Mouse (Mus musculus) heart, adult 2 months (tissue): ENCODE results near the gene Setd6. TPM values are rescaled to one million over a fixed set of nuclear protein-coding genes. Genes with fewer than 3 reads are reported as not detected.
A peak's percentile ranks its signal among the peaks of the same experiment; 100 is the strongest.

Experiments
- DNase-seq, 2 experiments: peaks; one replicate each; pipeline ENCODE4 v3.0.0; 2021
- H3K27ac ChIP-seq: fragments of 200-600 bp; 2 replicates; pipeline ENCODE4 v1.8.1; 2022
- H3K27me3 ChIP-seq: fragments of 200-500 bp; 2 replicates; pipeline ENCODE4 v1.6.1; 2012; ENCODE audit warnings: mild to moderate bottlenecking, low read length, inconsistent platforms, mixed read lengths; ENCODE audit not compliant: control insufficient read depth, insufficient read depth
- H3K36me3 ChIP-seq: fragments of 200-500 bp; 2 replicates; pipeline ENCODE4 v1.6.1; 2012; ENCODE audit warnings: low read length, inconsistent platforms; ENCODE audit not compliant: control insufficient read depth, insufficient read depth
- H3K4me1 ChIP-seq: fragments of 200-500 bp; 2 replicates; pipeline ENCODE4 v1.6.1; 2011; ENCODE audit warnings: low read length; ENCODE audit not compliant: control insufficient read depth, insufficient read depth
- H3K4me3 ChIP-seq: fragments of 200-600 bp; 2 replicates; pipeline ENCODE4 v1.8.1; 2022
- H3K79me2 ChIP-seq: fragments of 200-500 bp; replicated peaks from 2 replicates; pipeline ENCODE4 v1.6.1; 2012; ENCODE audit warnings: mild to moderate bottlenecking, inconsistent platforms, low read length, moderate library complexity, mixed read lengths; ENCODE audit not compliant: control insufficient read depth, insufficient read depth
- H3K9ac ChIP-seq: fragments of 200-500 bp; 2 replicates; pipeline ENCODE4 v1.6.1; 2012; ENCODE audit warnings: low read depth, mild to moderate bottlenecking, control low read depth, inconsistent platforms, low read length, mixed read lengths
- CTCF ChIP-seq: fragments of 200-600 bp; IDR thresholded peaks from 2 replicates; pipeline ENCODE4 v1.8.1; 2022; ENCODE audit warnings: antibody characterized with exemption, mild to moderate bottlenecking, moderate library complexity
- EP300 ChIP-seq: fragments of 200-500 bp; IDR thresholded peaks from 2 replicates; pipeline ENCODE4 v1.6.1; 2011; ENCODE audit warnings: low read depth, low read length, control low read depth; ENCODE audit not compliant: insufficient read depth
- POLR2A ChIP-seq: fragments of 200-500 bp; IDR thresholded peaks from 2 replicates; pipeline ENCODE4 v1.6.1; 2011; ENCODE audit warnings: mild to moderate bottlenecking, low read depth, low read length, control low read depth; ENCODE audit not compliant: insufficient read depth
- WGBS: fragments of 180-500 bp; shearing (Covaris S2); methylation state at CpG from one replicate; pipeline ENCODE4 v1.1.7; 2018; 5-methylcytosine and 5-hydroxymethylcytosine counted together
- intact Hi-C: fragments of 180-260 bp; cut with DNase I; formaldehyde crosslinking; loops from one replicate; pipeline ENCODE4 v1.15.1; 2025
- microRNA-seq, 2 experiments: library from miRNA; unstranded; fragments of <30 nt; microRNA quantifications; one replicate each; pipeline ENCODE4 v1.2.0; 2021
- polyA plus RNA-seq: library from polyadenylated mRNA; depleted of rRNA; stranded (reverse); fragments of >200 nt; gene quantifications from 2 replicates; pipeline ENCODE4 v1.2.3, GENCODE M21; 2012; rRNA removed
- total RNA-seq, 2 experiments: library from RNA; stranded (reverse); gene quantifications; 2 replicates each; pipeline ENCODE4 v1.2.3; 2021

The Setd6 gene
- total and polyA plus RNA-seq, 3 experiments, result 8.0 to 15.3 (median 14.3) TPM

DNA sequence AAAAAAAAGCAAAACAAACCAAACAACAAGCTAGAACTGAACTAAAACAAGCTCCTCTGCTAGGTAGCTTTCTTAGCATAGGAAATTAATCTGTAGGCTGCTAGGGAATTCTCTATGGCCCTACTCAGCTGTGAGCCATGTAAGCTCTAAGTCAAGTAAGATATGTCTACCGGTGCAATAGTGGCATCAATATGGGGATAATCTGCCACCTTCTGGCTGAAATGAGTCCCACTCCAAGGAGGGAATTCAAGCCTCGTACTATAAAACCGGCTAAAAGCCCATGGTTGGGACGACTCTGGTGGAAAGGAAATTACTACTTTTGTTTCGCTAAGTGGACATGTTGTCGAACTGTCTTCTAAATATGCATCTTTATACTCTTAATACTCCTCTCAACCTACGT, 22.9 kb downstream of the Setd6 start:
- no peak for DNase-seq
- no peak overlapping the region for H3K9ac ChIP-seq
- H3K79me2 ChIP-seq, result no peaks in the 10 kb centered on the region
- H3K4me1 ChIP-seq, result no peaks in the 10 kb centered on the region
- intact Hi-C loops, result no loop called here
- peaks cover 4% of the 10 kb centered on the region for H3K36me3 ChIP-seq
- TF ChIP-seq POLR2A (no peak), CTCF (peak; percentile 54)
- no peaks in the 10 kb centered on the region for H3K27me3 ChIP-seq
- WGBS, result 68% methylated on average over 7 of the region's 7 CpGs
- H3K4me3 ChIP-seq, result no peak overlapping the region
- H3K27ac ChIP-seq, result no peak overlapping the region

DNA sequence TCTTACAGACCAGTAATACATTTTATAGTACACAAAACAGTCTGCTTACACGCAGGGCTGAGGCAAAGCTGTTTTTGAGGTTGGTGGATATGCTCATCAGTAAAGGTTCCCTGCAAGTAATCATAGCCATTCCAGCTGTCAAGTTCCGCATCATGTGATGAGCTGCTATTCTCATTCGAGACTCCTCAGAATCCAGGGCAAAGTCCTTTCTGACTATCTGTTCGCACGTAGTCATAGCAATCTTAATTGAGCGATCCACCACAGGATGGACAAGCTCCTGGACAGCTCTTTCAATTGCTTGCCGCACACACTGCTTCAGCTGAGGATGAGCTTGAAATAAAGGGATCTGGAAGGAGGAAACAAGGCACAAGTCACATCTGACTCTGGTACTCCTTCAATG, 26.1 kb downstream of the Setd6 start:
- DNase-seq, result no peak
- H3K9ac ChIP-seq, result no peak overlapping the region
- WGBS, result 80% methylated on average over 7 of the region's 7 CpGs
- no peak for TF ChIP-seq POLR2A
- no peak for TF ChIP-seq EP300
- TF ChIP-seq CTCF, result no peak
- H3K36me3 ChIP-seq, result peaks cover 13% of the 10 kb centered on the region
- intact Hi-C loops, result no loop called here
- no peaks in the 10 kb centered on the region for H3K79me2 ChIP-seq
- no peaks in the 10 kb centered on the region for H3K4me1 ChIP-seq
- H3K27me3 ChIP-seq, result no peaks in the 10 kb centered on the region
- H3K27ac ChIP-seq, result no peak overlapping the region
- H3K4me3 ChIP-seq, result no peak overlapping the region

DNA sequence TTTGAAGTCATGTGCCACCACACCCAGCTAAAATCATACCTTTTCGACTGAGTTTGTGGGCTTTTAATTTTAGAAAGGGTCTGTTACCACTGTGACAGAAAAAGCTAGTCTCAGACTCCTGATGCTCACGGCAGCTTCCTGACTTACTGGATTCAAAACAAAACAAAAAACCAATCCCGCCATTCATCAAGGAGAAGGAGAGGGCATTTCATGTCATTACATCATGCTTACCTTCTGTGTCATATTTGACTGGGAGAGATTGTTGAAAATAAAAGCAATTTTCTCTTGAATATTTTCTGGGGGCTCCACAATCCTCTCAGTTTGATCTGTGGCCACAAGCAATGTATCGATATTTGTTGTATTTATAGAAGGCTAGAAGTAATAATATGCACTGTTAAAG, 32.3 kb downstream of the Setd6 start:
- H3K27ac ChIP-seq, result no peak overlapping the region
- no peak for TF ChIP-seq EP300
- no peak for TF ChIP-seq CTCF
- no peak for TF ChIP-seq POLR2A
- WGBS, result 86% methylated on average over 4 of the region's 4 CpGs
- intact Hi-C loops, result no loop called here
- H3K79me2 ChIP-seq, result no peaks in the 10 kb centered on the region
- peaks cover 17% of the 10 kb centered on the region for H3K36me3 ChIP-seq
- no peaks in the 10 kb centered on the region for H3K27me3 ChIP-seq
- H3K4me1 ChIP-seq, result no peaks in the 10 kb centered on the region
- H3K4me3 ChIP-seq, result no peak overlapping the region
- no peak for DNase-seq
- no peak overlapping the region for H3K9ac ChIP-seq

DNA sequence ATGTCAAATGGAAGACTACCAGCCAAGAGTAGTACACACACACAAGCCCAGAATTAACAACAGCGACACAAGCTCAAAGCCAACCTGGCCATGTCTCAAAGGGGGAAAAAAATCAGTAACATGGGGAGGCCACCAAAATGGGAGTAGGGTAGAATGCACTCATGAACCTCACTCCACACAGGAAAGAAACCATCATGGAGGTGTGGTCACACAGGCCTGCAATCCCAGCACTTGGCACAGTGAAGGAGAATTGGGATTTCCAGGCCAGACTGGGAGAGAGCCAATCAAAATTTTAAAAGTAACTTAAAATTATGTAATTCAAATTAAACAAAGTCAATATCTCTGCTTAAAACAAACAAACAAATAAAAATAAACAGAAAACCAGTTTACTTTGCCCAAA, 36.2 kb downstream of the Setd6 start:
- no peak for DNase-seq
- intact Hi-C loops, result no loop called here
- Histone ChIP-seq H3K4me1 (no peaks in the 10 kb centered on the region), H3K27ac (no peak overlapping the region), H3K27me3 (no peaks in the 10 kb centered on the region), H3K4me3 (no peak overlapping the region), H3K36me3 (peaks cover 9% of the 10 kb centered on the region), H3K79me2 (no peaks in the 10 kb centered on the region), H3K9ac (no peak overlapping the region)
- 100% methylated on average over 1 of the region's 1 CpGs for WGBS
- TF ChIP-seq CTCF (no peak), POLR2A (no peak), EP300 (no peak)

DNA sequence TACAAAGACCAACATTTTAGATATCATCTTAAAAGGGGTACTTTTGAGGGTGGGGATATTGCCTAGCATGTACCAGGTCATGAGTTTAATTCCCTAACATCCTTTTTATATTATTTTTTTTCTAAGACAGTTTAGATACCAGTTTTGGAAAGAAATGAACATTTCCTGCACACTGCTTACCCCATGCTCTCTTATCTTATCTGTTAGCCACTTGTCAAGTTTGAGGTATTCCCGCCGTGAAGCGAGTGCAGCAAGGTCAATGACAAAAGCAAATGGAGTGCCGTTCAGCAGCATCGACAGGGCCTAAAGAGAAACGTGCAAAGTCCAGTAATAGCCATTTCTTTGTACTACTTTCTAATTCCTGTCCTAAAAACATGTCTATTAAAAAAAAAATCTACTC, 44.6 kb downstream of the Setd6 start:
- no peak overlapping the region; the same call in 1 of the 2 replicates for H3K27ac ChIP-seq
- H3K79me2 ChIP-seq, result no peaks in the 10 kb centered on the region
- no peak overlapping the region for H3K4me3 ChIP-seq
- no peak overlapping the region for H3K9ac ChIP-seq
- intact Hi-C loops, result loop anchor here (5.0 to 10.0 kb wide), 2 partner anchors 38 to 154 kb away; no protein-coding TSS in a partner anchor
- no peaks in the 10 kb centered on the region for H3K27me3 ChIP-seq
- peaks cover 24% of the 10 kb centered on the region for H3K36me3 ChIP-seq
- 21% methylated on average over 6 of the region's 6 CpGs for WGBS
- no peak for DNase-seq
- H3K4me1 ChIP-seq, result no peaks in the 10 kb centered on the region
- TF ChIP-seq EP300 (no peak), POLR2A (no peak), CTCF (no peak)

DNA sequence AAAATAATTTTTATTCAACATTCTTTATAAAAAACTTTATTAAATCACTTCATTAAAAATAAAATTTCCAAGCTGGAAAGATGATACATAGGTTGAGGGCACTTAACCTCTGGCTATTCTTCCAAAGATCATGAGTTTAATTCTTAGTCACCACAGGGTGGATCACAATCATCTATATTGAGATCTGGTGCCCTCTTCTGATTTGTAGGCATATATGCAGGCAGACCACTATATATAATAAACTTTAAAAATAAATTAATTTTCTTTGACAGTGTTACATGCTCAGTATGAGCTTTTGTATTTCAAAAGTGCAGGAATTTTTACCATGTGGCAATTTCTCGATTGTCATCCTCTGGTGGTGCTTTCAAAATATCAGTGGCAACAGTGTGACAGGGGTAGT, 48.5 kb downstream of the Setd6 start:
- no peak for DNase-seq
- TF ChIP-seq CTCF (peak; percentile 68), POLR2A (no peak)
- Histone ChIP-seq H3K4me1 (no peaks in the 10 kb centered on the region), H3K36me3 (peaks cover 23% of the 10 kb centered on the region), H3K27me3 (no peaks in the 10 kb centered on the region), H3K79me2 (no peaks in the 10 kb centered on the region), H3K9ac (no peak overlapping the region), H3K27ac (no peak overlapping the region), H3K4me3 (no peak overlapping the region)
- WGBS, result 78% methylated on average over 1 of the region's 1 CpGs
- intact Hi-C loops, result loop anchor here (5.0 to 10.0 kb wide), 2 partner anchors 42 to 151 kb away; no protein-coding TSS in a partner anchor

Small RNA genes lying within 50 kb of the gene (microRNA-seq; reads per million reads assigned to microRNA genes)
- 0 to 2.8 reads per million in 2 experiments for gene Mir7073

Other genes with a start within 250 kb of the Setd6 start
- gene Csnk2a2, start 225.8 kb upstream of the Setd6 start, total RNA-seq, result 10 to 100 TPM; 28.6 to 31.0 TPM
- 11.0 and 20.6 TPM in 2 replicates for gene Csnk2a2, start 225.8 kb upstream of the Setd6 start, polyA plus RNA-seq
- gene Ccdc113, start 181.8 kb upstream of the Setd6 start, total RNA-seq, result not detected
- gene Ccdc113, start 181.8 kb upstream of the Setd6 start, polyA plus RNA-seq, result 0.14 TPM in 1 of 2 replicates, not detected in the other
- gene Prss54, start 139.5 kb upstream of the Setd6 start, total RNA-seq, result not detected
- gene Prss54, start 139.5 kb upstream of the Setd6 start, polyA plus RNA-seq, result not detected in 2 replicates
- 1 to 10 TPM; 1.2 to 1.3 TPM for gene Gins3, start 82.4 kb upstream of the Setd6 start, total RNA-seq
- 0.47 and 0.94 TPM in 2 replicates for gene Gins3, start 82.4 kb upstream of the Setd6 start, polyA plus RNA-seq
- gene Ndrg4, start 38.9 kb upstream of the Setd6 start, total RNA-seq, result 100 to 1,000 TPM; 147 to 152 TPM
- 370 and 528 TPM in 2 replicates for gene Ndrg4, start 38.9 kb upstream of the Setd6 start, polyA plus RNA-seq
- gene Cnot1, start 91.6 kb downstream of the Setd6 start, total RNA-seq, result 100 to 1,000 TPM; 107 to 116 TPM
- gene Cnot1, start 91.6 kb downstream of the Setd6 start, polyA plus RNA-seq, result 51.0 and 86.7 TPM in 2 replicates
- 10 to 100 TPM; 77.6 to 92.9 TPM for gene Sap18b, start 109.5 kb downstream of the Setd6 start, total RNA-seq
- 48.8 and 52.2 TPM in 2 replicates for gene Sap18b, start 109.5 kb downstream of the Setd6 start, polyA plus RNA-seq
- 10 to 100 TPM; 10.6 to 10.8 TPM for gene Slc38a7, start 137.7 kb downstream of the Setd6 start, total RNA-seq
- gene Slc38a7, start 137.7 kb downstream of the Setd6 start, polyA plus RNA-seq, result 17.0 and 19.3 TPM in 2 replicates
- gene Got2, start 172.7 kb downstream of the Setd6 start, total RNA-seq, result 100 to 1,000 TPM; 663 to 774 TPM
- gene Got2, start 172.7 kb downstream of the Setd6 start, polyA plus RNA-seq, result 732 and 838 TPM in 2 replicates